Mouse (Mus musculus): Measurements from ENCODE around the gene Mettl16.

DNA sequence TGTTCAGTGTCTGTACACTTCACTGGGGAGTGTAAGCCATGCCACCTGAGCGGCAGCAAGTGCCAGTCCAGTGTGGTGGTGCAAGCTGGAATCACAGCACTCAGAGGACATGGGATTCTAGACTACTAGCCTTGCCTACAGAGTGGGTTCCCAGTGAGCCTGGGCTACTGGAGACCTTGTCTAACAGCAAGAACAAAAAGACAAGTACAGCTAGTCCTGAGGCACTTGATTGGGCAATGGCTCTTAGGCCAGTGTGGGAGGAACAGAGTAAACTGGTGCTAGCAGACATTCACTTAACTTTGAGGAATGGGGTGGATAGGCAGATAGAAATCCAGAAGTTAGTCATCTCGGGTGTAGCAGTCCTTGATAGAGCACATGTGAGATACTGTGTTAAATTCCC is 1.8 kb downstream of the Mettl16 start:
- TF ChIP-seq CTCF (IDR thresholded peaks at IDR 0.05; ENCODE audit: low read depth) (no peak), EP300 (optimal IDR thresholded peaks at IDR 0.05) (no peak)

Data from stomach, postnatal 0 days (tissue).